18 mouse cellular contexts compared by ENCODE assay signal in the genomic region with DNA sequence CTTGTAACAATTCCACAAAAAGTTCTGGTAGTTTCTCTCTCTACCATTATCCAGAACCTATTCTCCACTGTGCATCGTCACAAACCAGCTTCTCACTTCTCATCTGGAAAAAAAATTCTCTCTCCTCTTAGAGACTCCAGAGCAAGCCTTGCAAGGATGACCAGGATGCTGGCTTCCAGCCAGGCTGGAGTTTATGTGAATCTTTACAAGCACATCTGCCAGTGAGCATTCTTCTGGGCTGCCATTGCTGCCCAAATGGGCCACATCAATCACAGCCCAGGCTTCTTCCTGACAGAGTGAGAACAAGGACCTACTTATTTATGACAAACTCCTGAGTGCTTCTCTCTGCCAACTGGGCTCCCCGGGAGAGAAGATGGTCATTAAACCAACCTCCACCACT.
A peak's percentile ranks its signal among the peaks of the same experiment; 100 is the strongest.
DNase-seq lines count a peak whose midpoint lies in the region; ATAC-seq and TF ChIP-seq lines count a peak whose summit lies in the region.
"Had no signal": no experiment of that assay in that cellular context is flagged by ENCODE, and none has a peak within 500 bp of the region (broad histone marks: within the 10 kb centered on the region; RNA-seq: fewer than 3 reads in every experiment).

No protein-coding gene starts in this region.

- POLR2A ChIA-PET in Patski (lab: Charles Lee), result no interaction called here

- ATAC-seq in lung, embryonic 16.5 days (ENCODE audit: low read depth), result peak; percentile 56
- no peak for ATAC-seq in Patski
- no peak for ATAC-seq in limb, embryonic 14.5 days (ENCODE audit: low FRiP score, low read depth)
- ATAC-seq: forebrain, embryonic 16.5 days had no signal

- in situ Hi-C loops in Patski (cut with MboI; ENCODE audit: low pct_unique_long_range_greater_than_20kb), result loop anchor here (25.0 kb wide), 1 partner anchor 622 kb away; a partner anchor contains a TSS

- no peaks in the 10 kb centered on the region for H3K27me3 ChIP-seq in lung, embryonic 16.5 days (ENCODE audit: control insufficient read depth, insufficient read depth, low read depth, low read length)
- H3K27me3 ChIP-seq in Patski, result no peaks in the 10 kb centered on the region
- no peaks in the 10 kb centered on the region for H3K27me3 ChIP-seq in limb, embryonic 14.5 days (ENCODE audit: control insufficient read depth, insufficient read depth, low read length)
- H3K27me3 ChIP-seq: embryonic facial prominence, embryonic 12.5 days; megakaryocyte, embryonic 14.5 days; neural tube, embryonic 13.5 days had no signal

- no peaks in the 10 kb centered on the region for H3K36me3 ChIP-seq in lung, embryonic 16.5 days (ENCODE audit: control insufficient read depth, insufficient read depth, low read length)
- H3K36me3 ChIP-seq in limb, embryonic 14.5 days (ENCODE audit: control insufficient read depth, insufficient read depth, low read length), result no peaks in the 10 kb centered on the region
- H3K36me3 ChIP-seq: embryonic facial prominence, embryonic 12.5 days; neural tube, embryonic 13.5 days had no signal

- H3K4me2 ChIP-seq in lung, embryonic 16.5 days (ENCODE audit: low read depth, low read length), result no peak overlapping the region
- H3K4me2 ChIP-seq in limb, embryonic 14.5 days (replicated peaks; ENCODE audit: low read depth, low read length, severe bottlenecking), result no peak overlapping the region
- H3K4me2 ChIP-seq: embryonic facial prominence, embryonic 12.5 days; neural tube, embryonic 13.5 days had no signal

- no peak overlapping the region for H3K9ac ChIP-seq in lung, embryonic 16.5 days (ENCODE audit: low read length)
- no peak overlapping the region for H3K9ac ChIP-seq in limb, embryonic 14.5 days (ENCODE audit: low read depth, low read length, severe bottlenecking)
- H3K9ac ChIP-seq: embryonic facial prominence, embryonic 12.5 days; liver, embryonic 14.5 days; neural tube, embryonic 13.5 days had no signal

- TF ChIP-seq CTCF in lung, adult 2 months (IDR thresholded peaks at IDR 0.05; ENCODE audit: insufficient read depth, low read length), result no peak
- no peak for TF ChIP-seq CTCF in Patski (IDR thresholded peaks at IDR 0.05)

- H3K9me3 ChIP-seq in lung, embryonic 16.5 days (ENCODE audit: control insufficient read depth, low read length), result no peaks in the 10 kb centered on the region
- H3K9me3 ChIP-seq in limb, embryonic 14.5 days (ENCODE audit: control insufficient read depth, low read length), result no peaks in the 10 kb centered on the region
- H3K9me3 ChIP-seq: embryonic facial prominence, embryonic 12.5 days; megakaryocyte, embryonic 14.5 days; neural tube, embryonic 13.5 days had no signal

- CTCF ChIA-PET in Patski (lab: Charles Lee), result interaction anchor here (0.7 to 1.9 kb wide), 3 partner anchors 9 to 15 kb away, joined by 3 to 4 read pairs (median 4); no protein-coding TSS in a partner anchor

- WGBS in lung, embryonic 16.5 days, result 33% methylated on average over 2 of the region's 2 CpGs
- WGBS in lung, adult 2 months, result 37% methylated on average over 2 of the region's 2 CpGs
- WGBS in limb, embryonic 14.5 days, result 23% methylated on average over 2 of the region's 2 CpGs

- H3K4me3 ChIP-seq in lung, embryonic 16.5 days (ENCODE audit: low read length), result no peak overlapping the region
- no peak overlapping the region for H3K4me3 ChIP-seq in lung, adult 2 months (replicated peaks; ENCODE audit: extremely low read depth, low read depth, low read length)
- no peak overlapping the region for H3K4me3 ChIP-seq in limb, embryonic 14.5 days (replicated peaks; ENCODE audit: low read length)
- H3K4me3 ChIP-seq: embryonic facial prominence, embryonic 12.5 days; megakaryocyte, embryonic 14.5 days; neural tube, embryonic 13.5 days had no signal

- no peak overlapping the region for H3K27ac ChIP-seq in lung, embryonic 16.5 days (ENCODE audit: low read length)
- no peak overlapping the region for H3K27ac ChIP-seq in limb, embryonic 14.5 days (replicated peaks; ENCODE audit: low read depth, low read length)
- H3K27ac ChIP-seq: embryonic facial prominence, embryonic 12.5 days; liver, embryonic 14.5 days; neural tube, embryonic 13.5 days had no signal

- TF ChIP-seq POLR2A in lung, adult 2 months (IDR thresholded peaks at IDR 0.05; ENCODE audit: borderline replicate concordance, extremely low read depth, low read depth, low read length), result no peak
- no peak for TF ChIP-seq POLR2A in limb, embryonic 14.5 days (IDR thresholded peaks at IDR 0.05; ENCODE audit: borderline replicate concordance, extremely low read depth, insufficient read depth, insufficient read length)

- no peak for DNase-seq in lung, adult 2 months
- DNase-seq in Patski (ENCODE audit: low read depth, low spot score), result peak; percentile 71
- DNase-seq in kidney, adult 8-10 months, result peak; percentile 62 to 63
- DNase-seq in limb, embryonic 14.5 days (ENCODE audit: low spot score), result peak; percentile 32
- DNase-seq in T-cell, adult 2 months (ENCODE audit: low spot score), result no peak
- DNase-seq in right cerebral cortex, postnatal 36 days (ENCODE audit: low spot score in 2 of 2), result no peak
- DNase-seq: cerebellum, adult 8-10 months; heart, adult 11 months; heart, postnatal 4 days; left cerebral cortex, postnatal 4 days; right cerebral cortex, postnatal 4 days; thymus, postnatal 36 days had no signal

- H3K4me1 ChIP-seq in lung, embryonic 16.5 days (replicated peaks; ENCODE audit: control insufficient read depth, insufficient read depth, low read length), result no peaks in the 10 kb centered on the region
- no peaks in the 10 kb centered on the region for H3K4me1 ChIP-seq in lung, adult 2 months (ENCODE audit: control insufficient read depth, insufficient read depth, low read length)
- H3K4me1 ChIP-seq in limb, embryonic 14.5 days (ENCODE audit: control insufficient read depth, insufficient read depth, low read length), result no peaks in the 10 kb centered on the region
- H3K4me1 ChIP-seq: embryonic facial prominence, embryonic 12.5 days; megakaryocyte, embryonic 14.5 days had no signal

Comparison
In these comparisons a context has a peak if more than half of its experiments do, and no peak if none do; other contexts are left out.
1. DNase-seq: peak in Patski (single experiment), kidney, adult 8-10 months (2 of 2) and limb, embryonic 14.5 days (single experiment); none in lung, adult 2 months (single experiment), T-cell, adult 2 months (single experiment) and right cerebral cortex, postnatal 36 days (0 of 2).